Mouse (Mus musculus) embryo, embryonic 10 days (tissue): ENCODE measurements around the gene Sez6l.

Experiments
- DNase-seq: peaks from one replicate; pipeline ENCODE4 v3.0.0-alpha.2; 2015; ENCODE audit warnings: low spot score

Gene Sez6l

GRCm38 (mm10) chr5:112533312-112534075 lies 43.5 kb downstream of the Sez6l start:
- DNase-seq: no peak

GRCm38 (mm10) chr5:112532894-112533293 lies 44.1 kb downstream of the Sez6l start:
- no peak for DNase-seq

- no peak for DNase-seq
Observed at GRCm38 (mm10) chr5:112532210-112532609, 44.8 kb downstream of the Sez6l start.

GRCm38 (mm10) chr5:112531111-112531510 lies 45.9 kb downstream of the Sez6l start:
- DNase-seq: no peak

- no peak for DNase-seq
Observed at GRCm38 (mm10) chr5:112526936-112527335, 50.0 kb downstream of the Sez6l start.

GRCm38 (mm10) chr5:112526435-112526834 lies 50.5 kb downstream of the Sez6l start:
- DNase-seq: no peak

GRCm38 (mm10) chr5:112525980-112526379 lies 51.0 kb downstream of the Sez6l start:
- no peak for DNase-seq

- no peak for DNase-seq
Observed at GRCm38 (mm10) chr5:112525271-112525670, 51.7 kb downstream of the Sez6l start.

- no peak for DNase-seq
Observed at GRCm38 (mm10) chr5:112523796-112524195, 53.2 kb downstream of the Sez6l start.

GRCm38 (mm10) chr5:112523331-112523730 lies 53.7 kb downstream of the Sez6l start:
- DNase-seq: no peak

GRCm38 (mm10) chr5:112521703-112522527 lies 55.1 kb downstream of the Sez6l start:
- no peak for DNase-seq

GRCm38 (mm10) chr5:112520826-112521702 lies 55.9 kb downstream of the Sez6l start:
- peak; percentile 89 for DNase-seq

GRCm38 (mm10) chr5:112518773-112519172 lies 58.2 kb downstream of the Sez6l start:
- DNase-seq: no peak

GRCm38 (mm10) chr5:112517454-112517853 lies 59.5 kb downstream of the Sez6l start:
- no peak for DNase-seq

GRCm38 (mm10) chr5:112516527-112516926 lies 60.5 kb downstream of the Sez6l start:
- DNase-seq: no peak

GRCm38 (mm10) chr5:112510351-112510750 lies 66.6 kb downstream of the Sez6l start:
- DNase-seq: no peak

- DNase-seq: no peak
Observed at GRCm38 (mm10) chr5:112509916-112510315, 67.1 kb downstream of the Sez6l start.

- peak; percentile 57 for DNase-seq
Observed at GRCm38 (mm10) chr5:112505595-112505994, 71.4 kb downstream of the Sez6l start.

- DNase-seq: no peak
Observed at GRCm38 (mm10) chr5:112501384-112501783, 75.6 kb downstream of the Sez6l start.

GRCm38 (mm10) chr5:112499918-112500682 lies 76.9 kb downstream of the Sez6l start:
- DNase-seq: no peak
